Mouse (Mus musculus) lung, postnatal 0 days (tissue): ENCODE measurements around the gene Swt1. TPM values are rescaled to one million over a fixed set of nuclear protein-coding genes. Genes with fewer than 3 reads are reported as not detected.

Experiments
- ATAC-seq: fragments of 200-750 bp; cut with Nextera tagmentation; 2 replicates; pipeline ENCODE4 v1.8.0; 2017; ENCODE audit warnings: moderate library complexity
- DNase-seq: peaks from one replicate; pipeline ENCODE4 v3.0.0-alpha.2; 2016; ENCODE audit warnings: low spot score
- H3K27ac ChIP-seq: fragments of 300-500 bp; sonication (generic); 2 replicates; pipeline ENCODE4 v1.5.1; 2014; ENCODE audit warnings: antibody characterized with exemption, mild to moderate bottlenecking, low read length, mixed read lengths
- H3K27me3 ChIP-seq: fragments of 300-500 bp; sonication (generic); replicated peaks from 2 replicates; pipeline ENCODE4 v1.6.1; 2014; ENCODE audit warnings: low read length, mixed read lengths; ENCODE audit not compliant: insufficient read depth
- H3K36me3 ChIP-seq: fragments of 300-500 bp; sonication (generic); 2 replicates; pipeline ENCODE4 v1.6.1; 2014; ENCODE audit warnings: low read length, mixed read lengths; ENCODE audit not compliant: insufficient read depth
- H3K4me1 ChIP-seq: fragments of 300-500 bp; sonication (generic); 2 replicates; pipeline ENCODE4 v1.6.1; 2014; ENCODE audit warnings: antibody characterized with exemption, low read depth, low read length, mixed read lengths; ENCODE audit not compliant: insufficient read depth
- H3K4me2 ChIP-seq: fragments of 300-500 bp; sonication (generic); replicated peaks from 2 replicates; pipeline ENCODE4 v1.6.1; 2014; ENCODE audit warnings: low read depth, mild to moderate bottlenecking, low read length, moderate library complexity, mixed read lengths
- H3K4me3 ChIP-seq: fragments of 300-500 bp; sonication (generic); 2 replicates; pipeline ENCODE4 v1.5.1; 2014; ENCODE audit warnings: low read depth, low read length
- H3K9ac ChIP-seq: fragments of 300-500 bp; sonication (generic); replicated peaks from 2 replicates; pipeline ENCODE4 v1.6.1; 2014; ENCODE audit warnings: low read depth, mild to moderate bottlenecking
- H3K9me3 ChIP-seq: fragments of 300-500 bp; sonication (generic); 2 replicates; pipeline ENCODE4 v1.6.1; 2016; ENCODE audit warnings: low read length, mixed read lengths
- CTCF ChIP-seq: IDR thresholded peaks from 2 replicates; pipeline ENCODE4 v1.5.1; 2016; ENCODE audit warnings: antibody characterized with exemption, mild to moderate bottlenecking
- EP300 ChIP-seq: IDR thresholded peaks from 2 replicates; pipeline ENCODE4 v1.6.1; 2016; ENCODE audit warnings: antibody characterized with exemption, mild to moderate bottlenecking, control low read depth
- WGBS: fragments of 180-500 bp; shearing (Covaris S2); extraction: QIAGEN DNeasy Blood & Tissue Kit; methylation state at CpG from one replicate; pipeline ENCODE4 v1.1.7; 2014; 5-methylcytosine and 5-hydroxymethylcytosine counted together
- polyA plus RNA-seq: library from polyadenylated mRNA; unstranded; fragments of >200 nt; fragmentation: Nextera tagmentation; extraction: Ambion mirVana; gene quantifications from 2 replicates; pipeline ENCODE4 v1.2.1, GENCODE M21; 2015

The Swt1 gene
- polyA plus RNA-seq, 1 experiment from 2014 or later, result 92.6 TPM

GRCm38 (mm10) chr1:151344283-151345108 lies 83.8 kb downstream of the Swt1 start, which contains the start of gene Ivns1abp:
Ivns1abp (plus strand) TSS chr1:151344477.
- TF ChIP-seq EP300 (no peak), CTCF (no peak)
- ATAC-seq (peak; percentile 95), DNase-seq (peak; percentile 98)
- Histone ChIP-seq H3K27ac (peak within 1 kb of the TSS; percentile 92), H3K4me2 (peak within 1 kb of the TSS; percentile 86), H3K36me3 (no peaks in the 10 kb centered on the region; the same call in 1 of the 2 replicates), H3K27me3 (no peaks in the 10 kb centered on the region), H3K4me3 (peak within 1 kb of the TSS; percentile 84), H3K9ac (peak within 1 kb of the TSS; percentile 78), H3K9me3 (no peaks in the 10 kb centered on the region), H3K4me1 (peaks cover 12% of the 10 kb centered on the region; the same call in 1 of the 2 replicates)
- WGBS, result under 1% methylated on average over 78 of the region's 104 CpGs

GRCm38 (mm10) chr1:151343571-151344282 lies 84.5 kb downstream of the Swt1 start:
- WGBS, result under 1% methylated on average over 14 of the region's 17 CpGs

DNA sequence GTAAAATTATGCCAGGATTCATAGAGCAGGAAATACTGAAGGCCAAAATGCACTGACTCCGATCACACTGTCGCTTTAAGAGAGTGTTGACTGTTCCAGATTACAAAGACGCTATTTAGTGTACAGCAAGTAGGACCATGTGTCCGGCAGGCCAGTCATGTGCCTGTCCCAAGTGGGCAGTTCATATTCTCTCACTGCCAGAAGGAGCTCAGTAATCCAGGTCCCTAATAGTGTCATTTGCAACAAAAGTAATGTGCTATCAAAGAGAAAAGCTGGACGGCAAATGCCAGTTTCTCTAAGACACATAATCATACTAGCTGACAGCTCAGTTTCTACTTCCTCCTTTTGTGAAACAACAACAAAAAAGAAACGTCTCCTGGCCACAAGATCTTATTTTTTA lies 85.3 kb downstream of the Swt1 start:
- Histone ChIP-seq H3K27ac (peak overlapping the region; percentile 92), H3K36me3 (no peaks in the 10 kb centered on the region), H3K27me3 (no peaks in the 10 kb centered on the region), H3K4me2 (peak overlapping the region; percentile 86), H3K9ac (no peak overlapping the region), H3K4me3 (peak overlapping the region; percentile 0; the same call in 1 of the 2 replicates), H3K9me3 (no peaks in the 10 kb centered on the region), H3K4me1 (peaks cover 8% of the 10 kb centered on the region; the same call in 1 of the 2 replicates)
- DNase-seq (peak; percentile 72), ATAC-seq (peak; percentile 5; the same call in 1 of the 2 replicates)
- TF ChIP-seq CTCF (no peak), EP300 (no peak)
- WGBS, result 3% methylated on average over 6 of the region's 6 CpGs

More at GRCm38 (mm10) chr1:151343571-151344282, 84.5 kb downstream of the Swt1 start:
- no peaks in the 10 kb centered on the region for H3K9me3 ChIP-seq
- H3K9ac ChIP-seq, result peak overlapping the region; percentile 20; the same call in 1 of the 2 replicates
- DNase-seq, result peak; percentile 42
- no peaks in the 10 kb centered on the region for H3K36me3 ChIP-seq
- TF ChIP-seq EP300 (no peak), CTCF (peak; percentile 45)
- peak overlapping the region; percentile 84 for H3K4me3 ChIP-seq
- H3K27me3 ChIP-seq, result no peaks in the 10 kb centered on the region
- no peak for ATAC-seq
- peak overlapping the region; percentile 86 for H3K4me2 ChIP-seq
- H3K27ac ChIP-seq, result peak overlapping the region; percentile 92
- peaks cover 10% of the 10 kb centered on the region; the same call in 1 of the 2 replicates for H3K4me1 ChIP-seq

DNA sequence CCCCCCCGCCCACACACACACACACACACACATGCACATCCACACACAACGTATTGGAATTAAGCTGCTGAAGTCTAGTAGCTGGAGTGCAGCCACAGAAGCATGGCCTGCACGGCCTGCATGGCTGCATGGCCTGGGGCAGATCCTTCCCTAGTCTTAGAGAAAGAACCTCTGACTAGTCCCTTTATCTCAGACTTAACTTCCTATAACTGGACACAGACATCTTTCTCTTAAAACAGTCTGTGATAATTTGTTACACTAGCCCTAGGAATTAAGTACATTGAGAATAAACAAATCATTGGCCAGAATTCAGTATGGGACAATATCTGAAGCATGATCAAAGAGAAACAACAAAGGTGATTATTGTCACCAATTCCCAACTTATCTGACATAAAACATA lies 85.9 kb downstream of the Swt1 start:
- ATAC-seq (no peak), DNase-seq (no peak)
- no peak overlapping the region for H3K4me2 ChIP-seq
- H3K9ac ChIP-seq, result no peak overlapping the region
- no peaks in the 10 kb centered on the region for H3K27me3 ChIP-seq
- H3K27ac ChIP-seq, result no peak overlapping the region
- TF ChIP-seq CTCF (no peak), EP300 (no peak)
- H3K9me3 ChIP-seq, result no peaks in the 10 kb centered on the region
- no peak overlapping the region for H3K4me3 ChIP-seq
- peaks cover 8% of the 10 kb centered on the region; the same call in 1 of the 2 replicates for H3K4me1 ChIP-seq
- WGBS, result 50% methylated on average over 3 of the region's 3 CpGs
- H3K36me3 ChIP-seq, result no peaks in the 10 kb centered on the region

GRCm38 (mm10) chr1:151341321-151342044 lies 86.8 kb downstream of the Swt1 start:
- Histone ChIP-seq H3K27ac (no peak overlapping the region), H3K9ac (no peak overlapping the region), H3K4me1 (peaks cover 3% of the 10 kb centered on the region; the same call in 1 of the 2 replicates), H3K9me3 (no peaks in the 10 kb centered on the region), H3K36me3 (no peaks in the 10 kb centered on the region), H3K4me3 (no peak overlapping the region), H3K27me3 (no peaks in the 10 kb centered on the region), H3K4me2 (no peak overlapping the region)
- 34% methylated on average over 8 of the region's 8 CpGs for WGBS
- ATAC-seq, result no peak
- no peak for DNase-seq
- TF ChIP-seq EP300 (no peak), CTCF (no peak)
